Mouse (Mus musculus) frontal cortex, adult (tissue): ENCODE measurements around the gene Vezt.

ENCODE experiments used
- ATAC-seq: cut with Nextera tagmentation; 2 replicates; pipeline ENCODE4 v1.9.2; 2017; ENCODE audit warnings: mild to moderate bottlenecking, moderate library complexity, mixed read lengths; ENCODE audit not compliant: low TSS enrichment

Gene Vezt

DNA sequence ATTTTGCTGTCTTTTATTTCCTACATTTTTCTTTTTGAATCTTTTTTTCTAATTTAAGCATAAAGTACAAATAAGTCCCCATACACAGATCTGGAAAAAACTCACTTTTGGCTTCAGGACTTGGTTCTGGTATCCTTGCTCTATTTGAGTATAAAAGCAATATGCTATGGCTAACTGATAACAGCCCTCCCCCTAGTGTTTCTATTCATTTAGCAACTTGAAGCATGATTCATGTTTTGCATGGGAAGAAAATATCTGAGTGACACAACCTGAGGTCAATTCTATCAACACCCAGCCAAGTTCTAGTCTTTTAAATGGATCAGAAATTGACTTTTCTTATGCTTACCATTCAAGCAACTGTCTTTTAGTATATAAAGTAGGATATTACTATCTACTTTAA is 68.1 kb downstream of the Vezt start:
- no peak for ATAC-seq

DNA sequence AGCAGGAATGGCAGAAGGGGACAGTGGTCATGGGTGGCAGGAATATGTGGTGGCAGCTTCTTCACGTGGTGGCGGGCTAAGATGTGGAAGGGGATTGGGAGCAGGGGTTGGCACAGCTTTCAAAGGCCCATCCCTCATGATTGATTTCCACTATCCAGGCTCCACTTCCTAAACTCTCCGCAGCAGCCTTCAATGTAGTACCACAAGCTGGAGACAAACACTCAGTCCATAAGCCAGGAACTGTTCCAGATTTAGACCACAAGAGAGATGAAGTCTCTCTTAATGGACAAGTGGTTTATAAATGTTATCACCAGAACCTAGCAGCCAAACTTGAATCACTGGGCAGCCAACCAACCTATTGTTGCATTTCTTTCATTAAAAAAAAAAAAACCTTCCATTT is 81.6 kb downstream of the Vezt start:
- no peak for ATAC-seq

GRCm38 (mm10) chr10:93953504-93953903 is 82.1 kb downstream of the Vezt start:
- no peak for ATAC-seq

DNA sequence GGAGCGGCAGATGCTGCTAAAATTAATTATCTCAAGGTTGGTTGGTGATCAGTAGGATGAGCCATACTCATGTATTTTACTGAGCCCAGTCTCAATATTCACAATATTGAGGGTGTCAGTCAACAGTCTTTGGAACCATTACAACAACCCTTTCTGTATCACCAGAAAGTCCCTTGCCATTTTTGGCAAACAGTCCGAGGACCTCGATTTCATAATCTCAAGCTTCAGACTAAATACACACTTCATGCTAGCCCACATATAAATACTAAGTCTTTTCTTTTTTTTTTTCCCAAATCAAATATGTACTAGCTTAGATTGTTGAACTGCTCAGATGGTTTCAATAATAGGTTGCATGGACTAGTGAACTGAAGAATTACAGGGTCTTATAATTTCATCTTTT is 84.6 kb downstream of the Vezt start:
- no peak for ATAC-seq

- no peak for ATAC-seq
Measured at GRCm38 (mm10) chr10:93949921-93950320, 85.7 kb downstream of the Vezt start.

DNA sequence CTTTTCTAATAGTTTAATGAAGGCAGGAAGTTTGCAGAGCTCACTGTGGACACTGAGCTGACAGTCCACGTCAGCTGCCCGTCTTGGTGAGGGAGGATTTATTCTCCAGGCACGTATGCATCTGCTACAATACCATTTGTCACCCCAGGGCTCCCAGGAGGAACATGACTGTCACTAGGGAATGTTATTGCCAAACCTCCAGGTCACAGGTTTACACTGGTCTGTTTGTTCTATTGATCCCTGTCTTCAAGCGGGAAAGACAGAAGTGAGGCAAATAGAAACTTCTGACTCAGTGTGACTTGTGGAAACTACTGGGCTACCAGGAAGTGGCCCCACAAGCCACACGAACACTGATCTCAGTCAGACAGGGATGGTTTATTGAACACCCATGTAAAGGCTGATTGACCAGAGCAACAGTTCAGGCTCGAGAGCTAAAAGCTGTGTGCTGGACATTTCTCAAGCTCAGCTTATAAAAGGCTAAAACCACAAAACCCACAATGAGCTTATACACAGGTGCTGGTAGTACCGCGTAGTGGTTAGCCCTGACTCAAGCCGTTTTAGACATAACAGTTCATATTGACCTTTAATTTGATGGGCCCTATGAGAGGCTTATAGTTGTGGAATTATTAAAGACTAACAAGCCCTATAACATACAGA is 89.6 kb downstream of the Vezt start:
- ATAC-seq = no peak

DNA sequence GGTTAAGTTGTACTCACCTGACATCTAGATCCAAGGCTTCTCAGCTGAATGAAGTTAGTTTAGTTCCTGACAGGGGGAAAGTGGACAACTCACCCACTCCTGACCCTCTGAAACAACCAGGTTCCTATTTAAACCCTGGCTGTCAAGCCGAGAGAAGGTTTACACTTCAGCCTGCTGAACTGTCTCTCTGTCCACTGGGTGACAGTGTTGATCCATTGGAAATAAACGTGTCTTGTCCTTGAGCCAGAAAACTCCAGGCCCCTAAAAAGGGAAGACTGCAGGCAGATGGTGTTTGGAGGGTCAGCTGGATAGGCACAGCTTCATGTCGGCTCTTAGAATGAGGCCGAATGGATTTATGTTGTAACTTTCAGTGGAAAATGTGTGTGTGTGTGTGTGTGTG is 90.3 kb downstream of the Vezt start:
- ATAC-seq = no peak

DNA sequence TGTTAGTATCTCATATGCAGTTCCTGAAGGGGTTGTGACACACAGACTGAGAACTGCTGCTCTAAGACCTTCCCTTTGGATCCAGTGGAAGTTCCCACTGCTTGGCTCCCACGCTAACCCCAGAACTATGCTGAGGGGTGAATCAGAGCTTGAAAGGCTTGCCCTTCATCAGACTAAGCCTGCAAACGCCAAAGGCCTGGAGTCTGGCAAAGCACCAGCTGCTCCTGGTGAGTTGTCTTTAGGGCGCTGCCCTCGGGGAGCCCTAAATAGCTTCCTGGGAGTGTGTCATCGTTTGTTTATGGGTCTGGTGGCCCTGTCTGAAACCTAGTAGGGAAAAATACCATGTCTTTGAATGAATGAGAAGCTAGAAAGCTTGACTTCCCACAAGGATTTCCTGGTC is 91.4 kb downstream of the Vezt start:
- no peak for ATAC-seq

DNA sequence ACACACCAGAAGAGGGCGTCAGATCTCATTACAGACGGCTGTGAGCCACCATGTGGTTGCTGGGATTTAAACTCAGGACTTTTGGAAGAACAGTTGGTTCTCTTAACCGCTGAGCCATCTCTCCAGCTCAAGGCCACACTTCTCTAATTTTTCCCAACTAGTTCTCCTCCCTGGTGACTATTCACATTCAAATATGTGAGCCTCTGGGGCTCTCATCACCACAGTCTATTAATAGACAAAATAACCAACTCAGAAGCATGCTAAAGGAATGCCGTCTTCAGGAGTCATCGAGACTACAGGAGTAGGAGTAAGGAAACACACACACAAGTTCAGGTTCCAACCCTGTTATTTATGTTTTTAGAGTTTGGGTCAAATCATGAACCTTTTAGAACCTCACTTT is 95.3 kb downstream of the Vezt start:
- no peak for ATAC-seq

DNA sequence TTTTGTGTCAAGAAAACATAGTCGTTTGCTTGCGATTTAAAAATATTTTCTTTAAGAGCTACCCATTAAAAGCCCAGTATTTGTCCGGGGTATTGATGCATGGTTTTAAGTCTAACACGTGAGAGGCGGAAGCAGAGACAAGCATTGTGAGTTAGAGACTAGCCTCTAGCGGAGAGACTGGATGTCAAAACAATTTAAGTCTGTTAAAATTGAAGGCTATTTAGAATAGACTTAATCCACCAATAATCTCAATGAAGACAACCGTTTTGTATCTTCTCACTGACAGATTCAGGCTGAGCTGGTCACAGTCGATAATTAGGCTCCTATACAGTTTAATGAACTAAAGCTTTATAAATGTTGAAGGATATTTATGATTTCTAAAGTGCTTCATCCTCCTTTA is 95.9 kb downstream of the Vezt start:
- ATAC-seq = no peak

- no peak for ATAC-seq
Measured at GRCm38 (mm10) chr10:93938844-93939271, 96.8 kb downstream of the Vezt start.

GRCm38 (mm10) chr10:93933980-93934379 is 101.6 kb downstream of the Vezt start:
- ATAC-seq = peak; percentile 38; the same call in 1 of the 2 replicates

GRCm38 (mm10) chr10:93932861-93933260 is 102.8 kb downstream of the Vezt start:
- no peak for ATAC-seq

DNA sequence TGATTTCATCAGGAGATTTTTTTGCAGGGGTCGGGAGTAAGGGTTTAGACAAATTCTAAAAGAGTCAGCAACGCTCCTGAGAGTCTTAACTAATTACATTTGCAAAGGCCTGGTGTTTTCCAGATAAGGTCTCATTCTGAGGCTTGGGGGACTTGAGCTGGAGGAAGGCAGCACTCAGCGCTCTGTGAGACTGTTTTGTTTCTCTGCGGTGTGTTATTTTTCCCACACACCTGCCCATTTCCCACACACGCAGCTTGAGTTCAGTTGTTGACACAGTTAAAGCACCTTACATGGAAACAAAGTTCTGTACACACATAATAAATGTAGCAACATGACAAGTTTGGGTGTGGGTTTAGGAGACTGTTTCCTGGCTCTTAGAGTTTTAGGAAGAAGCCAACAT is 103.6 kb downstream of the Vezt start:
- ATAC-seq = no peak

DNA sequence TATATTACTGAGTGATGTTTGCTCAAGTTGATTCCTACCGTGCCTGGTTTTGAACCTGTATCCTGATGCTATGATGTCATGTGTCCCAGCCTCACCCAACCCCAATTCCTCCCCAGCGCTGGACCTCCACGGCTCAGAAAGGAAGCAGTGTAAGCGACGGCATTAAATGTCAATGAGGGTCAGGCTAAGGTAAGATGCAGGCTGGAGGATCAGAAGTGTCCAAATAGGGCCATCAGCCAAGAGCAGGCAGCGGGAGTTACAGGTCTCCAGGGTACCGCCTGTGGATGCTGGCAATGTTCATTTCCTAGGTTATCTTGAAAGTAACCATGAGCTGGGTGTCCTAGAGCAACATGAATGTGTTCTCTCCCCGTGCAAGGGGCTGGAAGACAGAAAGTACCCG is 104.2 kb downstream of the Vezt start:
- ATAC-seq = peak; percentile 47

- ATAC-seq = no peak
Measured at GRCm38 (mm10) chr10:93930236-93930824, 105.3 kb downstream of the Vezt start.

DNA sequence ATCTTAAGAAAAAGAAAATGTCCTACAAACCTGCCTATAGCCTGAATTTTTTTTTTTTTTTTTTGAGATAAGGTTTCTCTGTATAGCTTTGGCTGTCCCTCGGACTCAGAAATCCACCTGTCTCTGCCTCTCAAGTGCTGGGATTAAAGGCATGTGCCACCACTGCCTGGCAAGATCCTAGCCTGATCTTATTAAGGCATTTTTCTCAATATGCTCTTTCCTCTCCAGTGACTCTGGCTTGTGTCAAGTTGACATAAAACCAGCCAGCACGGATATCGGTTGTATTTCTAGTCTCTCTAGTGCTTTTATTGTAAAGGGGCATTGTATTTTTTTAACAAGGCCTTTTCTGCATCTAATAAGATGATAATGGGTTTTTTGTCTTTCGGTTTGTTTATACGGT is 111.0 kb downstream of the Vezt start:
- no peak for ATAC-seq

DNA sequence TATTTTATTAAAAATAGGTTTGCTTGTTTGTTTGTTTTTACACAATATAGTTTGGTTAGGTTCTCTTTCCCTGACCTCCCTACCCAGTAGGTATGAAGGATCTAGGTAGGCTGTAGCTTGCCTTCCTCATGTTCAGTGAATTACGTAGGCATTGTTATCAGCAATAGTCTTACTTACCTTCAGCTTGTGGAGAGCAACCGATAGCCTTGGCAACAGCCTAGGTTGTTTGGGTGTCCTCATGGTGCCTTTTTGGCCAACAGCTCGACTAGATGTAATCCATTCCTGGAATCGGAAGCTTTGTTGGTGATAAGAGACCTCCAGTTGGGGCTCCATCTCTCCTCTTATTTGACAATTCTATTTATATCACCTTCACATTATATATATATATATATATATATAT is 114.5 kb downstream of the Vezt start:
- no peak for ATAC-seq

- ATAC-seq = peak; percentile 50; the same call in 1 of the 2 replicates
Measured at GRCm38 (mm10) chr10:93919227-93919626, 116.4 kb downstream of the Vezt start.

- ATAC-seq = no peak
Measured at GRCm38 (mm10) chr10:93918701-93919100, 116.9 kb downstream of the Vezt start.

GRCm38 (mm10) chr10:93918087-93918486 is 117.5 kb downstream of the Vezt start:
- ATAC-seq = no peak

DNA sequence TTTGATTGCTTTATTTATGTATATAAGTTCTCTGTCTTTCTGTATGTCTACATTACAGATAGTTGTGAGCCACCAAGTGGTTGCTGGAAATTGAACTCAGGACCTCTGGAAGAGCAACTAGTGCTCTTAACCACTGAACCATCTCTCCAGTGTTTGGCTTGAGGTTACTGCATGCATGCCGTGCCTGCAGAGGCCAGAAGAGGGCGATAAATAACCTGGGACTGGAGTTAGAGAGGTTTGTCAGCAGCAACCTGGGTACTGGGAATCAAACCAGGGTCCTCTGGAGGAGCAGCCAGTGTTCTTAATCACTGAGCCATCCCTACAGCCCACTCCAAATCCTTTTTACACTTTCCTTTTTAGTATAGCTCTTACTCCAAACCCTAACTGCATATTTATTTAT is 118.8 kb downstream of the Vezt start:
- no peak for ATAC-seq

GRCm38 (mm10) chr10:93915531-93916275 is 119.9 kb downstream of the Vezt start:
- no peak for ATAC-seq
